Mouse (Mus musculus): ENCODE results near the gene Cav1. TPM values are rescaled to one million over a fixed set of nuclear protein-coding genes. Genes with fewer than 3 reads are reported as not detected.

Cav1 gene
- total RNA-seq, 4 experiments from 2014 or later, result 16.7 to 29.8 (median 23.3) TPM

Other genes starting within 250 kb of the Cav1 start
- gene Tes, start 241.2 kb upstream of the Cav1 start, total RNA-seq (2022), result 1 to 10 TPM; 2.1 to 2.7 (median 2.4) TPM
- gene Cav2, start 25.1 kb upstream of the Cav1 start, total RNA-seq (2022), result 10 to 100 TPM; 19.4 to 34.5 (median 31.0) TPM
- 1 to 10 TPM; 2.9 to 5.3 (median 4.5) TPM for gene Met, start 157.5 kb downstream of the Cav1 start, total RNA-seq (2022)